Mouse (Mus musculus) granulocyte monocyte progenitor cell, adult 5-6 weeks (primary cell): ENCODE measurements around the gene Zdhhc14. TPM values are rescaled to one million over a fixed set of nuclear protein-coding genes. Genes with fewer than 3 reads are reported as not detected.
"Not testable (repeated sequence)": the region's sequence is repeated elsewhere in the genome, so short reads cannot be mapped to it uniquely, and the experiment has no call there.

Experiments used
- ATAC-seq: replicated peaks from 2 replicates; pipeline ENCODE4 v1.8.0; 2016; ENCODE audit warnings: mild to moderate bottlenecking, moderate TSS enrichment, inconsistent platforms; ENCODE audit not compliant: poor library complexity, severe bottlenecking
- total RNA-seq, 2 experiments: library from RNA; stranded (forward) in 1 of 2; stranded (reverse) in 1 of 2; fragments of 200-712, 200-1000 nt in 1 of 2; fragments of >200 nt in 1 of 2; fragmentation: Nextera tagmentation in 1 of 2; gene quantifications; 2 replicates each; pipeline ENCODE4 v1.2.3; 2014 to 2017

The Zdhhc14 gene
- total RNA-seq, 2 experiments from 2014 or later, result 1.4 to 3.4 TPM

DNA sequence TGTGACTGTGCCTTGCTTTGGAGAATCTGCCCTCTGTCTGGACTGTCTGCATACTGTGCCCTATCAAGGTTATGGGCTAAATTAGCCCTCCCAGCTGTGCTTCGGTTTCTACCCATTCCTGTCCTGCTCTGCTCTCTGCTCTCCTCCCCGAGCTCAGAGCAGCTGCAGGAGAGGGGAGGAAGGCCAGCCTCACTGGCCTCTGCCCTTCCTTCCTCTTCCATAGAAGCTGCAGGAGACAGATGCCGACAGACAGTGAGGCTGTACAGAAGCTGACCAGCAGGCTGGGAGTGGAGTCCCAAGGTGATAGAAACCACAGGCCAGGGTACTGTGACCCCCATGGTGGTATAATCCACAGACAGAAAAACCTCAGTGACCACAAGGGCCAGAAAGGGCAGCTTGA is 104.1 kb downstream of the Zdhhc14 start:
- peak; percentile 35 for ATAC-seq

- ATAC-seq, result no peak
Observed at GRCm38 (mm10) chr17:5598999-5599398, 106.6 kb downstream of the Zdhhc14 start.

DNA sequence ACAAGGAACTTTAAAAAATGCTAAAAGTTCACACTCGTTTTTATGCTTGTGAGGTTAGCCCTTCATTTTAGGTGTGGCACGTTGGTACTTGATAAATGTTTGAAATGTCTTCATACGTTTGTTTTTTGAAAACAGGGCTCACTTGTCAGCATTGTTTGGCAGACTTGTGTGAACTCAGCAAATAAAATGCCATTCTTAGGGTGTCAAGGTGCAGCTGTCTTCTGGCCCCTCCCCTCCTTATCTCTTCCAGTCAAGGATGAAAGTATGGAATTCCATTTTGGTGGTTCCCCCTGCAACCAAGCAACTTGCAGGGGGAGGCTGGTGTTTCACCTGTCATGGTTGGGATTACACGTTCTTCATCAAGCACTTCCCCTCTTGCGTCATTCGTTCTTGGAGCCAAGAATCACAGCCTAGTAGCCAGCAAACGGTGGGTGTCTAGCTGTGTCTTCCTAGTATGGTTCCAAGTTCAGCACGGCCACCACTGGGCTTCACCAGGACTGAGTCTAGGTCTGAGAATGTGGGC is 108.2 kb downstream of the Zdhhc14 start:
- no peak for ATAC-seq

DNA sequence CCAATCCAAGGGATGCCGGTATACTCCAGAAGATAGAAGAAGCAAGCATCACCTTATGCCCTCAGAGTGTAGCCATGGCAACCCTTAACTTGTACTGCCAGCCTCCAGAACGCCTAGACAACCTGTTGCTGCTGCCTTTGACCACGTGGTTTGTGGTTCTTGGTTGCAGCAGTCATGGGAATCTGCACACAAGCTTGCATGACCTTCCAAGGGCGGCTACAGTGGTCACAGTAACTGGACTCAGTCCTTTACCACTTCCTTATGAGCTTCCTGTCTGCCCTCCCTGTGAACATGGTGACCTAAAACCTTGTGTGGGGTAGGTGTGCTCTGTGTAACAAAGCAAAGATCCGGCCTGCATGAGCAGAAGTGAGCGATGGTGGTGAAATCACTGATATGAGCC is 109.6 kb downstream of the Zdhhc14 start:
- peak; percentile 92 for ATAC-seq

GRCm38 (mm10) chr17:5606151-5606591 is 113.8 kb downstream of the Zdhhc14 start:
- no peak for ATAC-seq

DNA sequence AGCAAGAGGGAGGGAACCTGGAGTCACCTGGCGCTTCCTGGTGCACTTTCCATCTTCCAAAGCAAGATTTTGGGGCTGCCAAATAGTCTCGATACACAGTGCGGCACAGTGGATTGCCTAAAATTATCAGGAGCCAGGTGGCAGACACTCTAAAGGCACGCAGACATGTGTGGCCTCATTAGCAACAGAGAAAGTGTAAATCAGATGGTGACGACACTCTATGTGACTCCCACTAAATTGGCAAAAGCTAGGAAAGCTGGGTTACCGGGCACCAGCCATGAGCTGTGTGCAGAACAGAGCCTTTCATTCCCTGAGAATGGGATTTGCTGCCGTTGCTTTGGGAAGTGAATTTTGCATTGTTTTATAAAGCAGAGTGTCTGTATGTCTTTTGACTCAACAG is 115.0 kb downstream of the Zdhhc14 start:
- ATAC-seq, result no peak

DNA sequence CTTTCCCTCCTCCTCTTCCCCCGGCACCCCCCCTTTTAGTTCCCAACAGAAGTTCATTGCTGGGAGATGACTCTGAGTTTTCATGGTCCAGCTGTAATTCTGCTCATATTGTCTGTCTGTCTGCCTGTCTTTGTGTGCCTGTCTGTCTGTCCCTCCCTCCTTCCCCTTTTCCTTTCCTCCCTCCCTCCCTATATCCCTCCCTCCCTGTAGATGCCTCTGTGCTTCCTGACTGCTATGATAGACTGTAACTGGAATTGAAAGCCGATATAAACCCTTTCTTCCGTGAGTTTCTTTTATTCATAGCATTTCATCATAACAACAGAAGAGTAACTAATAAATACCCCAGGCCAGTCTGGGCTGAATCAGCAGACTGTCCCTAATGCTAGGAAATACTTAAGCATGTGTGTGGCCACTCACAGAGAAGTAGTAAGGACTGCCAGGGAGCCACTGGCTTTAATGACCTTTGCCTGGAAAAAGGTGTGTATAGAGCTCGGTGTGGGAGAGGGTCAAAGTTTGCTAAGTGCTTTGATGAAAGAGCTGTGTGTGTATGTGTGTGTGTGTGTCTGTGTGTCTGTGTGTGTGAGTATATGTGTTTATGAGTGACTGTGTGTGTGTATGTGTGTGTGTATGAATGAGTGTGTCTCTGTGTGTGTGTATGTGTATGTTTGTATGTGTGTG is 117.7 kb downstream of the Zdhhc14 start:
- ATAC-seq, result no peak

DNA sequence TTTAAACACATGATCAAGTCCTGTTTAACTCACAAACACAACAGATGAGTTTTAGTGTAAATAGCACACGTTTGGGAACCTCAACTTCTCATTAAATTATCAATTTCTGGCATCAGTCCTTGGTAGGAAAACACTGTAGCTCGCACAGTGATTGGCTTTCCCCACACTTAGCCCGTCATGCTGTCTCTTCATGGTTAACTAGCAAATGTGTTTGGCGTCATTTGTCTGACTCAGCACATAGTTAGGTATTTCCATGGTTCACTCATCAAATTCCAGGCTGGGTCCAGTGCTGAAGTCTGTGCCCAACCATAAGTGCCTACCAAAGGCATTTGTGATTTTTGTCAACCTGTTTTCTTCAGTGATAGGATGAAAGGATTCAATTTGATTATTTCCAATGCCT is 119.9 kb downstream of the Zdhhc14 start:
- ATAC-seq, result no peak

- peak; percentile 65 for ATAC-seq
Observed at GRCm38 (mm10) chr17:5614771-5615318, 122.5 kb downstream of the Zdhhc14 start.

DNA sequence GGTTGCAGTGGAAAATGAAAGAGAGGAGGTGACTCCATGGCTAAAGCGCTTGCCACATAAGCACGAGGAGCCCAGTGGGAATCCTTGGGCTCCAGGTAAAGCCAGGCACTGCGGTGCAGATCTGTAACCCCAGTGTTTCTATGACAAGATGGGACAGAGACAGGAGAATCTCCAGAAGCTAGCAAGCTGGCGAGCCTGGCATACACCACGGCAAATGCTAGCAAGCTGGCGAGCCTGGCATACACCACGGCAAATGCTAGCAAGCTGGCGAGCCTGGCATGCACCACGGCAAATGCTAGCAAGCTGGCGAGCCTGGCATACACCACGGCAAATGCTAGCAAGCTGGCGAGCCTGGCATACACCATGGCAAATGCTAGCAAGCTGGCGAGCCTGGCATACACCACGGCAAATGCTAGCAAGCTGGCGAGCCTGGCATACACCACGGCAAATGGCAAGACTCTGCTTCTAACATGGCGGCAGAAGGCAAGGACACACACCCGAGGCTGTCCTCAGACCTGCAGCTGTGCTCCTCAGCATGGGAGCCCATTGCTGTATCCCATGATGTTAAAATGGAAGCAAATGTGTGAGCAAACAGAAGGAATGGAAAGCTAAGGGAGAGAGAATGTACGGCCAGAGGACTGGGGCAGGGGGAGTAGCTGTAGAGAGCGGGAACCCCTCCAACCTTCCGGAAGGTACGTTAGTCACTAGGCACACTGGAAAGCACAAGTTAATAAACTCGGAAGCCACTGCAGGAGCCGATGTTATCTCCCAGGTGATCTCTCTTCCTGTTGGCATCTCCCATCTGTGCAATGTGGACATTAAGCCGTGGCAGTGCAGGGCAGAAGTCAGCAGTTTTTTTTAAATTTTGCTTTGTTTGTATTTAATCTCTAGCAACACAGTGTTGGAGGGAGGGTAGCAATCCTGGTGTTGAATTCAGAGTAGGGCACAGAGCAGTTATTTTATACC is 129.6 kb downstream of the Zdhhc14 start:
- no peak for ATAC-seq

- no peak for ATAC-seq
Observed at GRCm38 (mm10) chr17:5622764-5623163, 130.4 kb downstream of the Zdhhc14 start.

DNA sequence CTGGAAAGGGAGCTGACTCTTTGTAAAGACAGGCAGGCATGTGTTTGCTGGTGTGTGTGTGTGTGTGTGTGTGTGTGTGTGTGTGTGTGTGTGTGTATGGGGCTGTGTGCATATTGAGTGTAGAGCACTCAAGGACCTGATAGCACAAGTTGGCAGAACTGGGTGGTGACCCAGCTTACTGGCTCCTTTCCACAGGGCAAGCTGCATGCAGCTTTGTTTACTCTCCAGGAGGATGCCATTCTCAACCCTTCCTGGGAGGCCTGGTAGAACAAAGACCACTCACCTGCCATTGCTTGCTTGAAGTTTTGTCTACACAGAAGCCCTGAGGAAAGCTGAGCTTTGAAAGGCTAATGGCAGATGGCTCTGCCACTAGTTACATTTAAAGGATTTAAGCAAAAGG is 130.8 kb downstream of the Zdhhc14 start:
- no peak for ATAC-seq

DNA sequence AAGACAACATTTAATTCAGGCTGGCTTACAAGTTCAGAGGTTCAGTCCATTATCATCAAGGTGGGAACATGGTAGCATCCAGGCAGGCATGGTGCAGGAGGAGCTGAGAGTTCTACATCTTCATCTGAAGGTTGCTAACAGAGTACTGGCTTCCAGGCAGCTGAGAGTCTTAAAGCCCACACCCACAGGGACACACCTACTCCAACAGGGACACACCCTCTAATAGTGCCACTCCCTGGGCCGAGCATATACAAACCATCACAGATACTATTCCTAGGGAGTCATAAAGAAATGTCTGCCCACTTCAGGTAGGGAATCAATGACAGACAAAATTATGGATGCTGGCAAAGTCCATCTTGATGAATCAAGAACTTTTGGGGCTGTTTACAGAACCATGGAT is 132.5 kb downstream of the Zdhhc14 start:
- not testable (repeated sequence) for ATAC-seq

- peak; percentile 91 for ATAC-seq
Observed at GRCm38 (mm10) chr17:5626402-5626801, 134.0 kb downstream of the Zdhhc14 start.

GRCm38 (mm10) chr17:5627664-5628063 is 135.3 kb downstream of the Zdhhc14 start:
- ATAC-seq, result no peak

GRCm38 (mm10) chr17:5629651-5630050 is 137.3 kb downstream of the Zdhhc14 start:
- no peak for ATAC-seq

DNA sequence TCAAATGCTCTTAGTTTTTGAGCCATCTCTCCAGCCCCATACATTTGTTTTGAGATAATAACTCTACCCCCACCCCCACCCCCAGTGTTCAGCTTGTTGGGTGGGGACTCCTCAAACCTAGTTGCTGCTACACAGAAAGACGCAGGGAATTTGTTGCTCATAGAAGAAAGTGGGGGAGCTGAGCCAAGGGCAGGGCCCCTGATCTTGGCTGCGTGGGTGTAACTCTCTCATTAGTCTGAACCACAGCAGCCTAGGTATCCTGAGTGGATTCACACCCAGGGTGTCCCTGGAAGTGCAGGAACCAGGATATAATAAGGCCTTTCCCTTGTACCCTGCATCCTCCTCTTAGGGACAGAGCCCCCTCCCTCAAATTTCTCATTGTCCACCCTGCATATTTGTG is 142.9 kb downstream of the Zdhhc14 start:
- ATAC-seq, result no peak

GRCm38 (mm10) chr17:5641436-5641835 is 149.1 kb downstream of the Zdhhc14 start:
- ATAC-seq, result no peak

GRCm38 (mm10) chr17:5642918-5643721 is 150.8 kb downstream of the Zdhhc14 start:
- ATAC-seq, result no peak

- ATAC-seq, result no peak
Observed at GRCm38 (mm10) chr17:5650124-5650523, 157.8 kb downstream of the Zdhhc14 start.
